Mouse (Mus musculus): Measurements from ENCODE around the gene Alg12. TPM values are rescaled to one million over a fixed set of nuclear protein-coding genes. Genes with fewer than 3 reads are reported as not detected.
"Not testable (repeated sequence)": the region's sequence is repeated elsewhere in the genome, so short reads cannot be mapped to it uniquely, and the experiment has no call there.

Alg12 gene
- polyA plus RNA-seq, 1 experiment from 2014 or later, result 8.8 TPM

DNA sequence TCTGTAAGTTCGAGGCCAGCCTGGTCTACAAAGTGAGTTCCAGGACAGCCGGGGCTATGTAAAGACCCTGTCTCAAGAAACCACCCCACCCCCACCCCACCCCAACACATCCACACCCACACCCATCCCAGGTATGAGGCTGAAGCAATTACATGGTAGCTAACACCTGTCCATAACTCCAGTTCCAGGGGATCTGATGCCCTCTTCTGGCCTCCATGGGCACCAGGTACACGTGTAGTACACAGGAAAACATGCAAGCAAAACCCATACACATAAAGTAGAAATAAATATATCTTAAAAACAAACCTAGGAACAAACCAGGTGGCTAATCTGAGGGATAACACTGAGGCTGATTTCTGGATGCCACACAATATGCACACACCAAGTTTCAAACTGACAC, 5.9 kb downstream of the Alg12 start:
- Histone ChIP-seq H3K4me1 (replicated peaks; ENCODE audit: control insufficient read depth, insufficient read depth, low read length) (peaks cover under 1% of the 10 kb centered on the region), H3K36me3 (ENCODE audit: control insufficient read depth, insufficient read depth) (peaks cover 7% of the 10 kb centered on the region), H3K9ac (replicated peaks; ENCODE audit: low read depth, low read length) (no peak overlapping the region), H3K4me3 (replicated peaks; ENCODE audit: low read length) (no peak overlapping the region), H3K27ac (ENCODE audit: low read length) (no peak overlapping the region), H3K9me3 (ENCODE audit: control insufficient read depth, low read length) (no peaks in the 10 kb centered on the region), H3K27me3 (replicated peaks; ENCODE audit: control insufficient read depth, insufficient read depth, low read length) (no peaks in the 10 kb centered on the region), H3K4me2 (ENCODE audit: low read length) (no peak overlapping the region)
- 88% methylated on average over 3 of the region's 3 CpGs for WGBS
- ATAC-seq, result no peak

DNA sequence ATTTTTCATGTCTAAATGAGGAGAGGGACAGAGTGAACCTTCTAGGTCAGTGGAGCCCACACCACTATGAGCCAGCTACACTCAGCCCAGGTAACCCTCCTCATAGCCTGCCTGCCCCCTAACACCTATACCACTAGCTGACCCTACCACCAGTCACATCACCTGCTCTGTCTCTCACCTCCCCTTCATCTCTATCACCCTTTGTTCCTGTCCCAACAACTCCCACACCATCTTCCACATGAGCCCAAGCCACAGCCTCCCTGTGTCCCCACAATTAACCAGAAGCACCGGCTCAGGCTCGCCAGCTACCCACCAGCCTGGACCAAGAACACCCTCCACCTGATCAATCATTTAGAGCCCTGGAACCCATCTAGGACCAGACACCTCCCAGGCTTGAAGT, 8.7 kb downstream of the Alg12 start:
- ATAC-seq, result no peak
- Histone ChIP-seq H3K36me3 (ENCODE audit: control insufficient read depth, insufficient read depth) (peaks cover 16% of the 10 kb centered on the region), H3K4me3 (replicated peaks; ENCODE audit: low read length) (no peak overlapping the region), H3K9me3 (ENCODE audit: control insufficient read depth, low read length) (no peaks in the 10 kb centered on the region), H3K9ac (replicated peaks; ENCODE audit: low read depth, low read length) (no peak overlapping the region), H3K4me1 (replicated peaks; ENCODE audit: control insufficient read depth, insufficient read depth, low read length) (no peaks in the 10 kb centered on the region), H3K27ac (ENCODE audit: low read length) (no peak overlapping the region), H3K4me2 (ENCODE audit: low read length) (no peak overlapping the region), H3K27me3 (replicated peaks; ENCODE audit: control insufficient read depth, insufficient read depth, low read length) (no peaks in the 10 kb centered on the region)
- WGBS, result 95% methylated on average over 2 of the region's 2 CpGs

DNA sequence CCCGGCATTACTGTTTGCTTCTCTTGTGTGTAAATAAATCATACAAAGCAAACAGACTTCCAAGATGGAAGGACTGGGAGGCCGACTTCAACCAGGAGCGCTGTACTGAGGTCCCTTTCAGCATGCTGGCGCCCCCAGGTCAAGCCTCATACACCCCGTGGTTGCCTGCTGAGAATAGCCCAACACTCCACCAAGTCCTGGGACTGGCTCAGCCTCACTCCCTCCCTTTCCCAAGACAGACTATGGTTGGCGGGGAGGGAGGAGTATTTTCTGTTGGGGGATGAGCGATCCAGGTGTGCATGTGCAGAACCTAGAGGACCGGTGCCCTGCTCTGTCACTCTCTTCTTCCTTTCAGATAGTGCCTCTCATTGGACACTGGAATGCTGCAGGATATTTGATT, 11.0 kb downstream of the Alg12 start:
- 86% methylated on average over 8 of the region's 8 CpGs for WGBS
- Histone ChIP-seq H3K27me3 (replicated peaks; ENCODE audit: control insufficient read depth, insufficient read depth, low read length) (no peaks in the 10 kb centered on the region), H3K4me3 (replicated peaks; ENCODE audit: low read length) (no peak overlapping the region), H3K27ac (ENCODE audit: low read length) (no peak overlapping the region), H3K36me3 (ENCODE audit: control insufficient read depth, insufficient read depth) (peaks cover 14% of the 10 kb centered on the region), H3K4me2 (ENCODE audit: low read length) (no peak overlapping the region), H3K4me1 (replicated peaks; ENCODE audit: control insufficient read depth, insufficient read depth, low read length) (no peaks in the 10 kb centered on the region), H3K9ac (replicated peaks; ENCODE audit: low read depth, low read length) (no peak overlapping the region), H3K9me3 (ENCODE audit: control insufficient read depth, low read length) (no peaks in the 10 kb centered on the region)
- ATAC-seq, result no peak

DNA sequence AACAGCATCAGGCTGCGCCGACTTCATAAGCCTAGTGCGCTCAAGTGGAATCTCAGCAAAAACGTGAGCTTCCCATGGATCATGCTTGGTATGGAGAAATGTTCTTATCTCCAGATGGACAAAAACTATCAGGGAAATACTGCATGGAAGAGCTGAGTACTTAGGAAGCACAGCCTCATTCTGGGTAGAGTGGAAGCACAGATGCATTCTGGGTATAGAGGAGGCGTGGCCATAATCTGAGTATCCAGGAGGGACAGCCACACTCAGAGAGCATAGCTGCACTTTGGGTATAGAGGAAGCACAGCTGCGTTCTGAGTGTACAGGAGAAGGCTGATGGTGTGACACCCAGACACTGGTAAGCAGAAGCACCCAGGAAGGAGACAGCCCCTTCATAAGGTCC, 16.8 kb downstream of the Alg12 start:
- H3K9me3 ChIP-seq (ENCODE audit: control insufficient read depth, low read length), result no peaks in the 10 kb centered on the region
- H3K36me3 ChIP-seq (ENCODE audit: control insufficient read depth, insufficient read depth), result peaks cover 14% of the 10 kb centered on the region
- no peak overlapping the region for H3K9ac ChIP-seq (replicated peaks; ENCODE audit: low read depth, low read length)
- no peak overlapping the region for H3K4me3 ChIP-seq (replicated peaks; ENCODE audit: low read length)
- 89% methylated on average over 6 of the region's 6 CpGs for WGBS
- H3K27me3 ChIP-seq (replicated peaks; ENCODE audit: control insufficient read depth, insufficient read depth, low read length), result no peaks in the 10 kb centered on the region
- H3K4me2 ChIP-seq (ENCODE audit: low read length), result no peak overlapping the region
- H3K4me1 ChIP-seq (replicated peaks; ENCODE audit: control insufficient read depth, insufficient read depth, low read length), result no peaks in the 10 kb centered on the region
- H3K27ac ChIP-seq (ENCODE audit: low read length), result no peak overlapping the region
- no peak for ATAC-seq

DNA sequence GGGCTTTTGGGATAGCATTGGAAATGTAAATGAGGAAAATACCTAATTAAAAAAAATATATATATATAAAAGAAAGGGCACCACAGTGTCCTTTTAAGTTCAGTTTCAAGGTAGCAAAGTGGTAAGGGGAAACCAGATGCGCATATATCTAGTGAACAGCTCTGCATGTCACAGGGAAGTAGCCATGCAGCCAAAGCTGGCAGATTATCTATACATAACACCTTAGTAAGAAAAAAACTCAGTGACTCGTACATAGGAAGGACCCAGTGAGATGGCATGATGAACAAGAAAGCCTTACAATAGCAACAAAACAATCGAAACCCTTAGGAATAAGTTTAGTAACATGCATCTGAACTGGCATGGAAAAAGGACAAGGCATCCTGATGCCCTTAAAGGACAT, 17.2 kb downstream of the Alg12 start:
- Histone ChIP-seq H3K36me3 (ENCODE audit: control insufficient read depth, insufficient read depth) (peaks cover 14% of the 10 kb centered on the region), H3K27me3 (replicated peaks; ENCODE audit: control insufficient read depth, insufficient read depth, low read length) (no peaks in the 10 kb centered on the region), H3K4me3 (replicated peaks; ENCODE audit: low read length) (no peak overlapping the region), H3K4me2 (ENCODE audit: low read length) (no peak overlapping the region), H3K9me3 (ENCODE audit: control insufficient read depth, low read length) (no peaks in the 10 kb centered on the region), H3K9ac (replicated peaks; ENCODE audit: low read depth, low read length) (no peak overlapping the region), H3K4me1 (replicated peaks; ENCODE audit: control insufficient read depth, insufficient read depth, low read length) (no peaks in the 10 kb centered on the region), H3K27ac (ENCODE audit: low read length) (no peak overlapping the region)
- ATAC-seq, result no peak
- 83% methylated on average over 3 of the region's 3 CpGs for WGBS

DNA sequence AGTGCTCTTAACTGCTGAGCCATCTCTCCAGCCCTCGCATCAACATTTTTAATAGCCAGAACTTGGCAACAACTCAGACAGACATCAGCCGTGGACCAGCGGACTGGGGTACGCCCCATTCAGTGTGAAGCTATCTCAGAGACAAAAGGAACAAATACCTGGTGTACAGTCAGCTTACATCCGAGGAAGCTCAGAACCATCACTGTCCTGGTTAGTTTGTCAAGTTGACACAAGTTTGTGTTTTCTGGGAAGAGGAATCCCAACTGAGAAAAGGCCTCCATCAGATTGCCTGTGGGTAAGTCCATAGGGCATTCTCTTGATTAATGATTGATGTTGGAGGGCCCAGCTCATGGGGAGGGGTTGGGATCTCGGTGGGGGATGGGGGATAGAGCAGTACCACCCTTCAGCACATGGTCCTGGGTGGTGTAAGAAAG, 18.2 kb downstream of the Alg12 start:
- H3K4me3 ChIP-seq (replicated peaks; ENCODE audit: low read length), result no peak overlapping the region
- peaks cover 10% of the 10 kb centered on the region for H3K36me3 ChIP-seq (ENCODE audit: control insufficient read depth, insufficient read depth)
- WGBS, result 77% methylated on average over 6 of the region's 6 CpGs
- ATAC-seq, result no peak
- H3K9me3 ChIP-seq (ENCODE audit: control insufficient read depth, low read length), result no peaks in the 10 kb centered on the region
- no peak overlapping the region for H3K27ac ChIP-seq (ENCODE audit: low read length)
- no peak overlapping the region for H3K4me2 ChIP-seq (ENCODE audit: low read length)
- H3K9ac ChIP-seq (replicated peaks; ENCODE audit: low read depth, low read length), result no peak overlapping the region
- no peaks in the 10 kb centered on the region for H3K4me1 ChIP-seq (replicated peaks; ENCODE audit: control insufficient read depth, insufficient read depth, low read length)
- H3K27me3 ChIP-seq (replicated peaks; ENCODE audit: control insufficient read depth, insufficient read depth, low read length), result no peaks in the 10 kb centered on the region

DNA sequence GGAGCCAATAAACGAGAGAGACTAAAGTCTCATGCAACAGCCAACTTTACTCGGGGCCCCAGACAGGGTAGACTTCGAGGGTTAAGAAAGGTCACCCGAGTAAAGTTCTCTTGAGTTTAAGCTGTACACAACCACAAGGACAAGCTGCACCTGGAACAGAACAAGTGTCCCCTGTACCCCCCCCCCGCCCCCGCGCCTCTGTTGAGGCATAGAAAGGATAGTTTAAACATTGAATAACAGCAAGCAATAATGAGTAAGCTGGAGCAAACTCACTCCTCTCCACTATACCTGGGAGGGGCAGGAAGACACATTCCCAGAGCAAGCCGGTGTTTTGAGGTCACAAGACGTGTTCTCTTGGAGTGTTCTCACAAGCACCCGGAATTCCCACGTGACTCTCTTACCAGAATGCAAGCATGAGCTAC, 19.2 kb downstream of the Alg12 start:
- H3K27me3 ChIP-seq (replicated peaks; ENCODE audit: control insufficient read depth, insufficient read depth, low read length), result no peaks in the 10 kb centered on the region
- H3K36me3 ChIP-seq (ENCODE audit: control insufficient read depth, insufficient read depth), result peaks cover 3% of the 10 kb centered on the region; the same call in 1 of the 2 replicates
- 91% methylated on average over 11 of the region's 11 CpGs for WGBS
- H3K4me3 ChIP-seq (replicated peaks; ENCODE audit: low read length), result no peak overlapping the region
- H3K4me1 ChIP-seq (replicated peaks; ENCODE audit: control insufficient read depth, insufficient read depth, low read length), result no peaks in the 10 kb centered on the region
- H3K9me3 ChIP-seq (ENCODE audit: control insufficient read depth, low read length), result no peaks in the 10 kb centered on the region
- no peak for ATAC-seq
- no peak overlapping the region for H3K9ac ChIP-seq (replicated peaks; ENCODE audit: low read depth, low read length)
- H3K4me2 ChIP-seq (ENCODE audit: low read length), result no peak overlapping the region
- H3K27ac ChIP-seq (ENCODE audit: low read length), result no peak overlapping the region

DNA sequence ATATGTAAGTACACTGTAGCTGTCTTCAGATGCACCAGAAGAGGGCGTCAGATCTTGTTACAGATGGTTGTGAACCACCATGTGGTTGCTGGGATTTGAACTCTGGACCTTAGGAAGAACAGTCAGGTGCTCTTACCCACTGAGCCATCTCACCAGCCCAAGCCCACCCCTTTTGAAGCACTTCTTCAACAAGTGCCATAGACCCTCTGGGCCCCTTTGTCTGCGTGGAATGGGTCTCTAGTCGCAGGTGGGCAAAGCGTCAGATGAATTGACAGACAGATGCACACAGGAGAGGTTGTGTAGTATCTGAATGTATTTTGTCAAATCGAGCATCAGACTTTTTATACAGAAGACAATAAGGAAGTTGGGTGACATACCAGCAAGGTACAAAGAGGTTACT, 24.4 kb downstream of the Alg12 start:
- not testable (repeated sequence) for H3K9ac ChIP-seq (replicated peaks; ENCODE audit: low read depth, low read length); H3K27ac ChIP-seq (ENCODE audit: low read length); H3K4me3 ChIP-seq (replicated peaks; ENCODE audit: low read length); H3K4me1 ChIP-seq (replicated peaks; ENCODE audit: control insufficient read depth, insufficient read depth, low read length); H3K36me3 ChIP-seq (ENCODE audit: control insufficient read depth, insufficient read depth); ATAC-seq; H3K4me2 ChIP-seq (ENCODE audit: low read length); H3K27me3 ChIP-seq (replicated peaks; ENCODE audit: control insufficient read depth, insufficient read depth, low read length); H3K9me3 ChIP-seq (ENCODE audit: control insufficient read depth, low read length)
- WGBS, result 85% methylated on average over 4 of the region's 5 CpGs

DNA sequence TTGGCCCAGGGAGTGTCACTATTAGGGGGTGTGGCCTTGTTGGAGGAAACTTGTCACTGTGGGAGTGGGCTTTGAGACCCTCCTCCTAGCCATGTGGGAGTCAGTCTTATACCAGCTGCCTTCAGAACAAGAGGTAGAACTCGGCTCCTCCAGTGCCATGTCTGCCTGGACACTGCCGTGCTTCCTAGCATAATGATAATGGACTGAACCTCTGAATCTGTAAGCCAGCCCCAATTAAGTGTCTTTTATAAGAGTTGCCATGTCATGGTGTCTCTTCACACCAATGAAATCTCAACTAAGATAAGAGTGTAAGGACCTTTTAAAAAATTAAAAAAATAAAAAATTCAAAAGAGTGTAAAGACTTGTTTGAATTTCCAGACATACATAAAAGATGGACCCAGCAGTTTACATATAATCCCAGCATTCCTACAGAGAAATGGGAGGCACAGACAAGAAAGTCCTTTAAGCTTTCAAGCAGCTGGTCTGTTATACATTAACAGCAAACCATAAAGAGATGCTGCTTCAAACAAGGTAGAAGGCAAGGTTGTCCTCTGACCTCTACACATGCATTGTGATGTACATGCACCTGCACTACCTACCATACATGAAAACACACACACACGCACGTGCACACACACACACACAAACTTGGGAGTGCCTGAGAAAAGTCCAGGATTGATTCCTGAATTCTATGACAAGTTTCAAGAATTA, 26.8 kb downstream of the Alg12 start:
- Histone ChIP-seq H3K27me3 (replicated peaks; ENCODE audit: control insufficient read depth, insufficient read depth, low read length) (no peaks in the 10 kb centered on the region), H3K4me1 (replicated peaks; ENCODE audit: control insufficient read depth, insufficient read depth, low read length) (no peaks in the 10 kb centered on the region), H3K4me2 (ENCODE audit: low read length) (no peak overlapping the region), H3K9ac (replicated peaks; ENCODE audit: low read depth, low read length) (no peak overlapping the region), H3K4me3 (replicated peaks; ENCODE audit: low read length) (no peak overlapping the region), H3K9me3 (ENCODE audit: control insufficient read depth, low read length) (no peaks in the 10 kb centered on the region), H3K36me3 (ENCODE audit: control insufficient read depth, insufficient read depth) (peaks cover 4% of the 10 kb centered on the region; the same call in 1 of the 2 replicates), H3K27ac (ENCODE audit: low read length) (no peak overlapping the region)
- WGBS, result 80% methylated on average over 4 of the region's 4 CpGs
- ATAC-seq, result no peak

DNA sequence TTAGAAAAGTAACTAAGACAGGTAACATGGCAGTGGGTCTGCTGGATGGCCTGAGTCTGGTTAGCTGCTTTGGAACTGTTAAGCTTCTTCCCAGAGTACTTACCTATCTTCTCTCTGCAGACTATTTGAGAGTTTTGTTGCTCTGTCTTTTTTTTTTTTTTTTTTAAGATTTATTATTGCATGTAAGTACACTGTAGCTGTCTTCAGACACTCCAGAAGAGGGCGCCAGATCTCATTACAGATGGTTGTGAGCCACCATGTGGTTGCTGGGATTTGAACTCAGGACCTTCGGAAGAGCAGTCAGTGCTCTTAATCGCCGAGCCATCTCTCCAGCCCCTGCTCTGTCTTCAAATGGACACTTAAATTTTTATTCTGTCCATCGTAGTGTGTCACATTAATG, 44.5 kb downstream of the Alg12 start:
- H3K4me3 ChIP-seq (replicated peaks; ENCODE audit: low read length); H3K27ac ChIP-seq (ENCODE audit: low read length); ATAC-seq; H3K9ac ChIP-seq (replicated peaks; ENCODE audit: low read depth, low read length); H3K4me2 ChIP-seq (ENCODE audit: low read length); H3K9me3 ChIP-seq (ENCODE audit: control insufficient read depth, low read length); H3K4me1 ChIP-seq (replicated peaks; ENCODE audit: control insufficient read depth, insufficient read depth, low read length); H3K27me3 ChIP-seq (replicated peaks; ENCODE audit: control insufficient read depth, insufficient read depth, low read length): not testable (repeated sequence)
- H3K36me3 ChIP-seq (ENCODE audit: control insufficient read depth, insufficient read depth), result peaks cover 18% of the 10 kb centered on the region
- 94% methylated on average over 5 of the region's 5 CpGs for WGBS
